Mouse (Mus musculus): ENCODE measurements around the gene Rabl3. TPM values are rescaled to one million over a fixed set of nuclear protein-coding genes. Genes with fewer than 3 reads are reported as not detected.

Gene Rabl3
- polyA plus RNA-seq, 1 experiment from 2014 or later = 30.2 TPM

- 96% methylated on average over 2 of the region's 2 CpGs for WGBS
- H3K9ac ChIP-seq = no peak overlapping the region
- H3K4me1 ChIP-seq = no peaks in the 10 kb centered on the region
- H3K27me3 ChIP-seq = no peaks in the 10 kb centered on the region
- no peak for ATAC-seq (ENCODE audit: low FRiP score)
- H3K4me2 ChIP-seq (replicated peaks) = no peak overlapping the region
- no peak overlapping the region for H3K4me3 ChIP-seq
- H3K36me3 ChIP-seq = peaks cover 66% of the 10 kb centered on the region
- H3K9me3 ChIP-seq (replicated peaks) = no peaks in the 10 kb centered on the region
- H3K27ac ChIP-seq = no peak overlapping the region
Measured at GRCm38 (mm10) chr16:37520190-37521040, 19.3 kb upstream of the Rabl3 start.

- Histone ChIP-seq H3K27me3 (no peaks in the 10 kb centered on the region), H3K4me2 (replicated peaks) (no peak overlapping the region), H3K36me3 (peaks cover 60% of the 10 kb centered on the region), H3K9ac (no peak overlapping the region), H3K4me1 (no peaks in the 10 kb centered on the region), H3K9me3 (replicated peaks) (no peaks in the 10 kb centered on the region), H3K27ac (no peak overlapping the region), H3K4me3 (no peak overlapping the region)
- WGBS = 92% methylated on average over 7 of the region's 7 CpGs
- no peak for ATAC-seq (ENCODE audit: low FRiP score)
Measured at GRCm38 (mm10) chr16:37522100-37522697, 17.5 kb upstream of the Rabl3 start.

GRCm38 (mm10) chr16:37525121-37525520, 14.6 kb upstream of the Rabl3 start:
- Histone ChIP-seq H3K9ac (no peak overlapping the region), H3K27me3 (no peaks in the 10 kb centered on the region), H3K36me3 (peaks cover 47% of the 10 kb centered on the region), H3K4me3 (no peak overlapping the region), H3K9me3 (replicated peaks) (no peaks in the 10 kb centered on the region), H3K27ac (no peak overlapping the region), H3K4me1 (no peaks in the 10 kb centered on the region), H3K4me2 (replicated peaks) (no peak overlapping the region)
- no peak for ATAC-seq (ENCODE audit: low FRiP score)
- WGBS = 94% methylated on average over 2 of the region's 2 CpGs

- no peak for ATAC-seq (ENCODE audit: low FRiP score)
- Histone ChIP-seq H3K4me2 (replicated peaks) (no peak overlapping the region), H3K9me3 (replicated peaks) (no peaks in the 10 kb centered on the region), H3K4me1 (no peaks in the 10 kb centered on the region), H3K36me3 (peaks cover 34% of the 10 kb centered on the region), H3K27ac (no peak overlapping the region), H3K4me3 (no peak overlapping the region), H3K9ac (no peak overlapping the region), H3K27me3 (no peaks in the 10 kb centered on the region)
- WGBS = 95% methylated on average over 3 of the region's 3 CpGs
Measured at GRCm38 (mm10) chr16:37526688-37527223, 12.9 kb upstream of the Rabl3 start.

GRCm38 (mm10) chr16:37530170-37530569, 9.5 kb upstream of the Rabl3 start:
- no peak overlapping the region for H3K4me3 ChIP-seq
- H3K27me3 ChIP-seq = no peaks in the 10 kb centered on the region
- no peaks in the 10 kb centered on the region for H3K9me3 ChIP-seq (replicated peaks)
- peaks cover 19% of the 10 kb centered on the region for H3K36me3 ChIP-seq
- 83% methylated on average over 6 of the region's 6 CpGs for WGBS
- H3K4me1 ChIP-seq = 0 out of 2 replicates have a peak, but pooled peaks cover 3% of the 10 kb centered on the region
- no peak overlapping the region for H3K9ac ChIP-seq
- H3K27ac ChIP-seq = no peak overlapping the region
- H3K4me2 ChIP-seq (replicated peaks) = no peak overlapping the region
- ATAC-seq (ENCODE audit: low FRiP score) = no peak

- Histone ChIP-seq H3K4me3 (no peak overlapping the region), H3K27me3 (no peaks in the 10 kb centered on the region), H3K9ac (no peak overlapping the region), H3K9me3 (replicated peaks) (no peaks in the 10 kb centered on the region), H3K36me3 (peaks cover 26% of the 10 kb centered on the region), H3K4me1 (0 out of 2 replicates have a peak, but pooled peaks cover 7% of the 10 kb centered on the region), H3K4me2 (replicated peaks) (no peak overlapping the region), H3K27ac (no peak overlapping the region)
- ATAC-seq (ENCODE audit: low FRiP score) = no peak
- 94% methylated on average over 1 of the region's 1 CpGs for WGBS
Measured at GRCm38 (mm10) chr16:37532046-37532445, 7.6 kb upstream of the Rabl3 start.

- H3K27ac ChIP-seq = no peak overlapping the region
- ATAC-seq (ENCODE audit: low FRiP score) = no peak
- H3K4me3 ChIP-seq = no peak overlapping the region
- no peak overlapping the region for H3K9ac ChIP-seq
- peaks cover 17% of the 10 kb centered on the region for H3K4me1 ChIP-seq
- no peaks in the 10 kb centered on the region for H3K27me3 ChIP-seq
- H3K36me3 ChIP-seq = peaks cover 26% of the 10 kb centered on the region
- no peaks in the 10 kb centered on the region for H3K9me3 ChIP-seq (replicated peaks)
- WGBS = 90% methylated on average over 8 of the region's 8 CpGs
- H3K4me2 ChIP-seq (replicated peaks) = no peak overlapping the region
Measured at GRCm38 (mm10) chr16:37533369-37534068, 6.2 kb upstream of the Rabl3 start.

GRCm38 (mm10) chr16:37539240-37539610, 460 bp upstream of the Rabl3 start:
- Histone ChIP-seq H3K9me3 (replicated peaks) (no peaks in the 10 kb centered on the region), H3K9ac (peak overlapping the region; percentile 71), H3K4me1 (peaks cover 29% of the 10 kb centered on the region), H3K27me3 (no peaks in the 10 kb centered on the region), H3K36me3 (peaks cover 17% of the 10 kb centered on the region), H3K4me3 (peak overlapping the region; percentile 55), H3K27ac (peak overlapping the region; percentile 89), H3K4me2 (replicated peaks) (peak overlapping the region; percentile 55)
- ATAC-seq (ENCODE audit: low FRiP score) = peak; percentile 61
- under 1% methylated on average over 22 of the region's 22 CpGs for WGBS

- H3K9ac ChIP-seq = no peak overlapping the region
- H3K4me1 ChIP-seq = peaks cover 26% of the 10 kb centered on the region
- H3K9me3 ChIP-seq (replicated peaks) = no peaks in the 10 kb centered on the region
- WGBS = 88% methylated on average over 6 of the region's 6 CpGs
- no peaks in the 10 kb centered on the region for H3K27me3 ChIP-seq
- H3K36me3 ChIP-seq = peaks cover 9% of the 10 kb centered on the region; the same call in 1 of the 2 replicates
- no peak for ATAC-seq (ENCODE audit: low FRiP score)
- H3K4me2 ChIP-seq (replicated peaks) = peak overlapping the region; percentile 68
- H3K4me3 ChIP-seq = peak overlapping the region; percentile 55; the same call in 1 of the 2 replicates
- H3K27ac ChIP-seq = no peak overlapping the region
Measured at GRCm38 (mm10) chr16:37540776-37541175, 1.1 kb downstream of the Rabl3 start.

GRCm38 (mm10) chr16:37546312-37546711, 6.6 kb downstream of the Rabl3 start:
- WGBS = 71% methylated on average over 5 of the region's 5 CpGs
- H3K4me1 ChIP-seq = 0 out of 2 replicates have a peak, but pooled peaks cover 9% of the 10 kb centered on the region

GRCm38 (mm10) chr16:37550266-37550665, 10.6 kb downstream of the Rabl3 start:
- 42% methylated on average over 3 of the region's 3 CpGs for WGBS
- H3K36me3 ChIP-seq = no peaks in the 10 kb centered on the region
- H3K9ac ChIP-seq = no peak overlapping the region
- no peak; the same call in 1 of the 2 replicates for ATAC-seq (ENCODE audit: low FRiP score)
- H3K9me3 ChIP-seq (replicated peaks) = no peaks in the 10 kb centered on the region
- 0 out of 2 replicates have a peak, but pooled peaks cover 9% of the 10 kb centered on the region for H3K4me1 ChIP-seq
- no peak overlapping the region for H3K4me3 ChIP-seq
- no peaks in the 10 kb centered on the region for H3K27me3 ChIP-seq
- H3K4me2 ChIP-seq (replicated peaks) = no peak overlapping the region
- H3K27ac ChIP-seq = no peak overlapping the region; the same call in 1 of the 2 replicates

More at GRCm38 (mm10) chr16:37546312-37546711, 6.6 kb downstream of the Rabl3 start:
- no peak overlapping the region for H3K27ac ChIP-seq
- no peak for ATAC-seq (ENCODE audit: low FRiP score)
- H3K9me3 ChIP-seq (replicated peaks) = no peaks in the 10 kb centered on the region
- no peak overlapping the region for H3K4me2 ChIP-seq (replicated peaks)
- H3K36me3 ChIP-seq = peaks cover 9% of the 10 kb centered on the region; the same call in 1 of the 2 replicates
- no peaks in the 10 kb centered on the region for H3K27me3 ChIP-seq
- no peak overlapping the region for H3K9ac ChIP-seq
- no peak overlapping the region for H3K4me3 ChIP-seq

- no peak overlapping the region for H3K4me2 ChIP-seq (replicated peaks)
- no peaks in the 10 kb centered on the region for H3K9me3 ChIP-seq (replicated peaks)
- 0 out of 2 replicates have a peak, but pooled peaks cover 9% of the 10 kb centered on the region for H3K4me1 ChIP-seq
- no peaks in the 10 kb centered on the region for H3K27me3 ChIP-seq
- 84% methylated on average over 2 of the region's 2 CpGs for WGBS
- H3K4me3 ChIP-seq = no peak overlapping the region
- ATAC-seq (ENCODE audit: low FRiP score) = no peak
- no peak overlapping the region for H3K9ac ChIP-seq
- no peak overlapping the region for H3K27ac ChIP-seq
- no peaks in the 10 kb centered on the region for H3K36me3 ChIP-seq
Measured at GRCm38 (mm10) chr16:37550981-37551380, 11.3 kb downstream of the Rabl3 start.

All from hindbrain, embryonic 12.5 days (tissue).